Mouse (Mus musculus) cerebellum, adult 2 months (tissue): ENCODE measurements around the gene Depdc1b. TPM values are rescaled to one million over a fixed set of nuclear protein-coding genes. Genes with fewer than 3 reads are reported as not detected.

Experiments used
- DNase-seq, 2 experiments: peaks; one replicate each; pipeline ENCODE4 v3.0.0; 2021
- H3K27ac ChIP-seq: fragments of 200-500 bp; 2 replicates; pipeline ENCODE4 v1.5.1; 2012; ENCODE audit warnings: low read length, control low read depth, inconsistent platforms; ENCODE audit not compliant: insufficient read depth
- H3K27me3 ChIP-seq: fragments of 200-500 bp; 2 replicates; pipeline ENCODE4 v1.6.1; 2012; ENCODE audit warnings: inconsistent platforms, mild to moderate bottlenecking, low read length, moderate library complexity; ENCODE audit not compliant: control insufficient read depth, insufficient read depth
- H3K4me1 ChIP-seq: fragments of 200-500 bp; 2 replicates; pipeline ENCODE4 v1.6.1; 2011; ENCODE audit warnings: low read length; ENCODE audit not compliant: control insufficient read depth, insufficient read depth
- H3K4me3 ChIP-seq: fragments of 200-500 bp; replicated peaks from 2 replicates; pipeline ENCODE3; 2011; ENCODE audit warnings: mild to moderate bottlenecking, low read depth, low read length, control low read depth; ENCODE audit not compliant: insufficient read depth
- CTCF ChIP-seq: fragments of 200-500 bp; IDR thresholded peaks from 2 replicates; pipeline ENCODE4 v1.5.1; 2011; ENCODE audit warnings: low read depth, mild to moderate bottlenecking, control low read depth, low read length, moderate library complexity, borderline replicate concordance; ENCODE audit not compliant: insufficient read depth
- POLR2A ChIP-seq: fragments of 200-500 bp; IDR thresholded peaks from 2 replicates; pipeline ENCODE4 v1.6.1; 2011; ENCODE audit warnings: low read length, control low read depth, borderline replicate concordance; ENCODE audit not compliant: insufficient read depth
- whole genome bisulfite sequencing: fragments of 180-500 bp; shearing (Covaris S2); methylation state at CpG from one replicate; pipeline ENCODE4 v1.1.7; 2018; 5-methylcytosine and 5-hydroxymethylcytosine counted together
- polyA plus RNA-seq: library from polyadenylated mRNA; depleted of rRNA; stranded (reverse); fragments of >200 nt; gene quantifications from 2 replicates; pipeline ENCODE4 v1.2.3, GENCODE M21; 2012

The Depdc1b gene
- polyA plus RNA-seq, 1 experiment: 0.98 TPM

DNA sequence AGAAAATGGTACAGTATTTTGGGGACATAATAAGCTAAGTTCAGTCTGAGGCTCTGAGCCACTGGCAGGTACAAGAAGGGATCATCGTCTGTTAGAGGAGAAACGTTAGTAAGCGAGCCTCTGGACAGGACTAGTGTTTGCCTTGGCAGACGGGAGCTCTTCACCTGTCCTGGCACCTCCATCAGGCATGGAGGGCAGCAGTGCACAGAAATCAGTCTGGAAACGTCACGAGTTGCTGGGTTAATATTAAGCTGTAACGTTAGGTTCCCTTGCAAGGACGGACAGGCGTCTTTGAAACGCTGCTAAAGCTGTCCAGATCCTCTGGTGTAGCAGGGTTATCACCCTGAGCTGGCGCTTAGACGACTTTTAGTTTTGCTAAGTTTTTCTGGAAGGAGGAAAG, 51.4 kb downstream of the Depdc1b start:
- H3K27ac ChIP-seq: no peak overlapping the region
- no peaks in the 10 kb centered on the region for H3K27me3 ChIP-seq
- no peak for TF ChIP-seq CTCF
- TF ChIP-seq POLR2A: no peak
- no peaks in the 10 kb centered on the region for H3K4me1 ChIP-seq
- WGBS: 94% methylated on average over 12 of the region's 12 CpGs
- no peak for DNase-seq
- no peak overlapping the region for H3K4me3 ChIP-seq

DNA sequence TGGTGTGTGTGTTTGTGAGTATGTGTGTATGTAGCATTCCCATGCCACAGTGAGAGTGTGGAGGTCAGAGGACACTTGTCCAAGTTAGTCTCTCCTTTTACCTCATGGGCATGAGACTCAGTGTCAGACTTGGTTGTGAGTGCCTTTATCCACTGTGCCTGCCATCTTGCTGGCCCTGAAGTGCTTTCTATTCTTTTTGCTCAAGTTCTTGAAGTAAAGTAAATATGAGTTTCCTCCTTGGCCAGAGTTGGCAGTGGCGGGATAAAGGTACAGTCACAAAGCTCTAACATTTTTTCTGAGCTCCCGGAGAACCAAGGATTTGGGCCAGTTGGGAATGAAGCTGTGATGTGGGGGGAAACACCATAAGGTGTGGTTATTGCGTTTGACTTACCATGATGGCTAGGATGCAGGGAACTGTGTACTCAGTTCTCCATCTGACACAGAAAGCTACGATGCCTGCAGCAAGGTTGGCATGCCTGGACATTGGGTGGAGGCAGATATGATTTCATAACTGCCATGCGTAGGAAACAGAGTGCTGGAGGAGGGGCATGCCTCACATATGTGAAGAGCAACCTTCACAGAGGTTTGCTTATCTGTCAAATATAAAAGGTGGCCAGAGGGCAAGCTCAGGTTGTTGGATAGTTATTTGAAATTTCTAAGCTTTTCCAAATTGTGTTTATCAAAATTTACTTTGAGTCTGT, 54.3 kb downstream of the Depdc1b start:
- no peak for DNase-seq
- WGBS: 77% methylated on average over 5 of the region's 5 CpGs
- Histone ChIP-seq H3K27me3 (no peaks in the 10 kb centered on the region), H3K4me3 (no peak overlapping the region), H3K27ac (no peak overlapping the region), H3K4me1 (no peaks in the 10 kb centered on the region)
- TF ChIP-seq CTCF (no peak), POLR2A (no peak)

DNA sequence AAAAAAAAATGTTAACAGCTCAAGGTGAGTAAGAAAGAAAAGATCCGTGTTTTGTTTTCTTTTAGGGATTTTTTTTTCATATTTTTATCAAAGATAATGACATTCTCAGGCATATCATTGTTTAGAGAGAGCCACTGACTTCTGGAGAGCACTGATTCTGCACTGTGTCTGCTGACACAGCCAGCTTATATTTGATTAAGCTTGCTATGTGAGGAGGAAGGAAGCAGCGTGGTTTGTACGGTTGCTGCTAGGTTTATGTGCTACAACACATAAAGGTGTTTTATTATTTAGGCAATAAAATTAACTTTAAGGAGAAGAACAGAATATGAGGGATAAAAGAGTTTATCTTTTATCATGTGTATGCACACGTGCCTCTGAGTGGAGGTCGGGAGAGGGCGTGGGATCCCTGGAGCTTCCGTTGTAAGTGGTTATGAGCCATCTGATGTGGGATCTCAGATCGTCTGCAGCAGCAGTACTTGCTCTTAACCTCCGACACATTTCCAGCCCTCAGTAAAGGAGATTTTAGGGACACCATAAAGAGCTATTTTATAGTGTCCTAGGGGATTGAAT, 55.3 kb downstream of the Depdc1b start:
- no peaks in the 10 kb centered on the region for H3K4me1 ChIP-seq
- no peak for DNase-seq
- H3K4me3 ChIP-seq: no peak overlapping the region
- 77% methylated on average over 9 of the region's 9 CpGs for WGBS
- no peaks in the 10 kb centered on the region for H3K27me3 ChIP-seq
- no peak for TF ChIP-seq POLR2A
- no peak for TF ChIP-seq CTCF
- H3K27ac ChIP-seq: no peak overlapping the region

DNA sequence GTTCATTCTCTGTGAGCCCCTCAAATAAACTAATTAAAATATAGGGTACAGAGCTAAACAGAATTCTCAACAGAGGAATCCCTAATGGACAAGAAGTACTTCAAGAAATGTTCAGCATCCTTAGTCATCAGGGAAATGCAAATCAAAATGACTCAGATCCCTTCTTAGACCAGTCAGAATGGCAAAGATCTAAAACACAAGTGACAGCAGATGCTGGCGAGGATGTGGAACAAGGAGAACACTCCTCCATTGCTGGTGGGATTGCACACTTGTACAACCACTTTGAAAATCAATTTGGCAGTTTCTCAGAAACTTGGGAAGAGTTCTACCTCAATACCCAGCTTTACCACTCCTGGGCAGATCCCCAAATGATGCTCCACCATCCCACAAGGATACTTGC, 57.1 kb downstream of the Depdc1b start:
- no peak for DNase-seq
- Histone ChIP-seq H3K4me3 (no peak overlapping the region), H3K27me3 (no peaks in the 10 kb centered on the region), H3K27ac (no peak overlapping the region), H3K4me1 (no peaks in the 10 kb centered on the region)
- TF ChIP-seq CTCF (no peak), POLR2A (no peak)
- WGBS: 90% methylated on average over 1 of the region's 1 CpGs

DNA sequence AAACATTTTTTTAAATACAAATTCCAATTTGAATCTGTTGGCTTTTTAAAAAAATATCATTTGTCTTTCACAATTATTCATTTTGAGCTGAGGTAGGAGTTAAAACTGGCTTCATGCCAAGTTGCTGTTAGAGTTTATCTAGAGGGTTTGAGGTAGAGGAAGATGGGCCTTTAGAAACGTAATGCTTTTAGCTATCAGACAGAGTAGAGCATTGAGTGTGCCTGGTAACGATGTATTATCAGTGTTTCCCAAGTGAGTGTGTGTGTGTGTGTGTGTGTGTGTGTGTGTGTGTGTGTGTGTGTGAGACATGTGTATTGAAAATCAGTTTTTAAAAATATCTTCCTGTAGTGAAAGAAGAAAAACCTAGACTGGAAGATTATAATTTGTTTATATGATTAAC, 60.5 kb downstream of the Depdc1b start:
- Histone ChIP-seq H3K27ac (no peak overlapping the region), H3K4me3 (no peak overlapping the region), H3K4me1 (no peaks in the 10 kb centered on the region), H3K27me3 (no peaks in the 10 kb centered on the region)
- 78% methylated on average over 2 of the region's 2 CpGs for WGBS
- TF ChIP-seq POLR2A (no peak), CTCF (no peak)
- DNase-seq: no peak

DNA sequence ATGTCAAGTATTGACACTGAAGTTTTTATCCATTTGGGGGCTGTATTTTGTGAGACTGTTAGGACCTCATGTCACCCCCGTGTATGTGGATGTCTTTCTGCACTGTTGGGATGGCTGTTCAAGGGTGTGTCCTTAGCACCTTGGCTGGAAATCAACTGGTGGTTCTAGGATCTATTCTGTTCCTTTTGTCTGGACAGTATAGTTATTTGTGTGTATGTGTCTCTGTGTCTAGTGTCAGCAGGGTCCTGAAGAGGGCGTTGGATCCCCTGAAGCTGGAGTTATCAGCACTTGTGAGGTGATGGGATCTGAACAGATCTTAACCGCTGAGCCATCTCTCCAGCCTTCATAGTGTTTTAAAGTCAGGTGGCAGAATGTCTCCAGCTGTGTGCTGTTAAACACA, 65.0 kb downstream of the Depdc1b start:
- no peaks in the 10 kb centered on the region for H3K27me3 ChIP-seq
- DNase-seq: no peak
- 87% methylated on average over 3 of the region's 3 CpGs for WGBS
- H3K27ac ChIP-seq: no peak overlapping the region
- TF ChIP-seq POLR2A: no peak
- TF ChIP-seq CTCF: no peak
- no peak overlapping the region for H3K4me3 ChIP-seq
- H3K4me1 ChIP-seq: no peaks in the 10 kb centered on the region

DNA sequence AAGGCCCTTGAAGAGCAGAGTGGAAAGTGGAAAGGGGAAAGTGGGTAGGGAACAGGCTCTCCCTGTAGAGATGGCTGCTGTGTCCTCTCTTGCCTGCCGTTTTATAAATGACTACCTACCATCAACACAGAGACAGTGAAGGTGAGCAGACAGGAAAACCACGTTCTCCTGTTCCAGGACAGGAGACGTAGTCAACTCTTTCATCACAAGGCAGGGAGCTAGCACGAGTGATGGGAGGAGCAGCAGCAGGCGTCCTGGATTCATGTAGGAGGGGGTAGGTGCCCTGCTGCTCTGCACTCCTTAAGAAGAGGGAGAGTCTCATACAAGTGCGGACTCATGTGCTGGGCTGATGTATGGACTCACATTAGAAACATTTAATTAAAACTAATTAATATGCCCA, 66.9 kb downstream of the Depdc1b start:
- no peak overlapping the region for H3K27ac ChIP-seq
- DNase-seq: no peak
- no peaks in the 10 kb centered on the region for H3K4me1 ChIP-seq
- WGBS: 75% methylated on average over 6 of the region's 6 CpGs
- no peaks in the 10 kb centered on the region for H3K27me3 ChIP-seq
- H3K4me3 ChIP-seq: no peak overlapping the region
- no peak for TF ChIP-seq POLR2A
- TF ChIP-seq CTCF: no peak

DNA sequence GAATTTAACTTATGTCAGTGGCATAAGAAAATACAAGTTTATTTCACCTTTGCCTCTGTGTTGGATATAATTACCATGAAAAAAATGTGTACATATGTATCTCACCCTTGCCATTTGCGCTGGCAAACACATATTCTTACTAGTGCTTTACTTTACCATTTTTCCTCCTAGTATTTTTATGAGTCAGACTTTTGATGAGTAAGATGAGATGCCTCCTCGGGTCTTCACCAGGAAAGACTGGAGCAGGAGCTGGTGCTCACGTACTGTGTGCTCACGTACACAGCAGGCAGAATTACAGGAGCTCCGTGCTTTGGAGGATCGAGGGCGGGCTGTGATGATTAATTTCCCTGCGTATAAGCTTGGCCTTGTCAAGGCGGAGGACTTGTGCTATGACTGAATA, 69.9 kb downstream of the Depdc1b start:
- no peaks in the 10 kb centered on the region for H3K27me3 ChIP-seq

More for the DNA sequence above, 69.9 kb downstream of the Depdc1b start:
- WGBS: 87% methylated on average over 9 of the region's 9 CpGs
- TF ChIP-seq POLR2A (no peak), CTCF (no peak)
- Histone ChIP-seq H3K4me3 (no peak overlapping the region), H3K4me1 (no peaks in the 10 kb centered on the region), H3K27ac (no peak overlapping the region)
- DNase-seq: no peak
